Comparison of ENCODE assay signal across 26 mouse cellular contexts in the genomic region with DNA sequence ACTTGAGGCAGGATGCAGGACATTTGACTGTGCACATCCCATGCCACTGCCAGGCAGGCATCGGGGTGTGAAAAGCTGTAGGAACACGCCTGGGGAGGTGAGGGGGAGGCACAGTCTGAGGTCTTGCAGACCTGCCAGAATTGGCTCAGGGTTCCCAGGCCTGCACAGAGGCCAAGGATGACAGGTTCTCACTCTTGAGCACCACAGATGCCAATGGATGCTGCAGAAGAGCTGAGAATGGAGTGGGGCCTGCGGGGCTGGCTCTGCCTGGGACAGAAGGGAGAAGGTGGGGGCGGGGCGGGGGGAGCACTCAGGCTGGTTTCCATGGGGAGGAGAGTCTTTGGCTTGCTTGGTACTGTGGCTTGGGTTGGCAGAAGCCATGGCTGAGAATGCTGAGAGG.
A peak's percentile ranks its signal among the peaks of the same experiment; 100 is the strongest.
DNase-seq lines count a peak whose midpoint lies in the region; ATAC-seq and TF ChIP-seq lines count a peak whose summit lies in the region.
"Had no signal": no experiment of that assay in that cellular context is flagged by ENCODE, and none has a peak within 500 bp of the region (broad histone marks: within the 10 kb centered on the region; RNA-seq: fewer than 3 reads in every experiment).

No protein-coding gene starts in this region.

- ATAC-seq in heart, embryonic 14.5 days (ENCODE audit: insufficient number of reproducible peaks, insufficient read depth, low FRiP score, low read depth) = peak; percentile 39; the same call in 1 of the 2 replicates
- ATAC-seq: activated CD4-positive, CD25-positive, alpha-beta regulatory T cell, adult 4 months; hindbrain, embryonic 16.5 days had no signal

- no peak for TF ChIP-seq POLR2A in cerebellum, adult 2 months (IDR thresholded peaks at IDR 0.05; ENCODE audit: borderline replicate concordance, insufficient read depth, low read length)

- no peak overlapping the region for H3K4me3 ChIP-seq in heart, embryonic 14.5 days (ENCODE audit: control insufficient read depth in 1 of 2, insufficient read depth in 1 of 2, low read depth in 1 of 2, low read length in 2 of 2)
- no peak overlapping the region for H3K4me3 ChIP-seq in cerebellum, adult 2 months (replicated peaks; ENCODE audit: insufficient read depth, low read depth, low read length)
- H3K4me3 ChIP-seq: embryonic facial prominence, embryonic 15.5 days; heart, adult 2 months; heart, embryonic 13.5 days; intestine, embryonic 15.5 days; liver, embryonic 13.5 days; stomach, embryonic 15.5 days had no signal

- 64% methylated on average over 5 of the region's 5 CpGs for WGBS in heart, embryonic 14.5 days
- 22% methylated on average over 5 of the region's 5 CpGs for WGBS in cerebellum, adult 2 months

- H3K9me3 ChIP-seq in heart, embryonic 14.5 days (ENCODE audit: control insufficient read depth, low read length) = no peaks in the 10 kb centered on the region
- H3K9me3 ChIP-seq: embryonic facial prominence, embryonic 15.5 days; heart, embryonic 13.5 days; intestine, embryonic 15.5 days; liver, embryonic 13.5 days; stomach, embryonic 15.5 days had no signal

- no peaks in the 10 kb centered on the region for H3K27me3 ChIP-seq in heart, embryonic 14.5 days (ENCODE audit: control insufficient read depth, insufficient read depth, low read length)
- no peaks in the 10 kb centered on the region for H3K27me3 ChIP-seq in cerebellum, adult 2 months (ENCODE audit: control insufficient read depth, insufficient read depth, low read length)
- H3K27me3 ChIP-seq: embryonic facial prominence, embryonic 15.5 days; heart, embryonic 13.5 days; intestine, embryonic 15.5 days; liver, embryonic 13.5 days; stomach, embryonic 15.5 days had no signal

- H3K4me2 ChIP-seq in heart, embryonic 14.5 days (ENCODE audit: low read length) = no peak overlapping the region
- H3K4me2 ChIP-seq: embryonic facial prominence, embryonic 15.5 days; heart, embryonic 13.5 days; intestine, embryonic 15.5 days; liver, embryonic 13.5 days; lung, embryonic 14.5 days; stomach, embryonic 15.5 days had no signal

- DNase-seq in heart, postnatal 4 days = no peak
- DNase-seq in cerebellum, adult 11 months = peak; percentile 18
- DNase-seq in cerebellum, adult 2 months = peak; percentile 40 to 55
- peak; percentile 40 to 46 for DNase-seq in cerebellum, postnatal 25 days
- DNase-seq in kidney, adult 8-10 months = no peak
- no peak for DNase-seq in layer of hippocampus, postnatal 10 days (ENCODE audit: low spot score in 2 of 2)
- DNase-seq: adrenal gland, postnatal 10 days; embryo, embryonic 11 days; gastrocnemius, postnatal 25 days; heart, adult 2 months; heart, postnatal 36 days; kidney, adult 9 months; kidney, postnatal 14 days; liver, embryonic 13.5 days; lung, embryonic 14.5 days; midbrain, embryonic 14.5 days; right cerebral cortex, adult 18-20 months; thymus, adult 18-20 months; thymus, postnatal 36 days had no signal

- no peak for TF ChIP-seq CTCF in cerebellum, adult 2 months (IDR thresholded peaks at IDR 0.05; ENCODE audit: borderline replicate concordance, insufficient read depth, low read depth, low read length)

- H3K9ac ChIP-seq in heart, embryonic 14.5 days (ENCODE audit: low read length) = no peak overlapping the region
- H3K9ac ChIP-seq: embryonic facial prominence, embryonic 15.5 days; heart, embryonic 13.5 days; intestine, embryonic 15.5 days; liver, embryonic 13.5 days; lung, embryonic 14.5 days; stomach, embryonic 15.5 days had no signal

- no peaks in the 10 kb centered on the region for H3K4me1 ChIP-seq in heart, embryonic 14.5 days (ENCODE audit: control insufficient read depth in 2 of 2, insufficient read depth in 2 of 2, low read length in 2 of 2)
- peaks cover 2% of the 10 kb centered on the region; the same call in 1 of the 2 replicates for H3K4me1 ChIP-seq in cerebellum, adult 2 months (ENCODE audit: control insufficient read depth, insufficient read depth, low read length)
- H3K4me1 ChIP-seq: embryonic facial prominence, embryonic 15.5 days; heart, embryonic 13.5 days; intestine, embryonic 15.5 days; liver, embryonic 13.5 days; stomach, embryonic 15.5 days had no signal

- no peak overlapping the region for H3K27ac ChIP-seq in heart, embryonic 14.5 days (replicated peaks in 1 of 2; ENCODE audit: control insufficient read depth in 1 of 2, insufficient read depth in 1 of 2, low read depth in 2 of 2, low read length in 2 of 2)
- H3K27ac ChIP-seq in cerebellum, adult 2 months (ENCODE audit: insufficient read depth, low read length) = no peak overlapping the region
- H3K27ac ChIP-seq: embryonic facial prominence, embryonic 15.5 days; heart, adult 2 months; heart, embryonic 13.5 days; intestine, embryonic 15.5 days; liver, embryonic 13.5 days; stomach, embryonic 15.5 days had no signal

- H3K36me3 ChIP-seq in heart, embryonic 14.5 days (ENCODE audit: control insufficient read depth, insufficient read depth, low read length) = no peaks in the 10 kb centered on the region
- H3K36me3 ChIP-seq: embryonic facial prominence, embryonic 15.5 days; heart, embryonic 13.5 days; intestine, embryonic 15.5 days; liver, embryonic 13.5 days; stomach, embryonic 15.5 days had no signal

Comparison
In these comparisons a context has a peak if more than half of its experiments do, and no peak if none do; other contexts are left out.
1. DNase-seq: peak in cerebellum, adult 11 months (single experiment), cerebellum, adult 2 months (2 of 2) and cerebellum, postnatal 25 days (2 of 2); none in heart, postnatal 4 days (single experiment), kidney, adult 8-10 months (0 of 2) and layer of hippocampus, postnatal 10 days (0 of 2).